Mouse (Mus musculus) heart, adult 2 months (tissue): ENCODE data around the gene Cux2.

ENCODE experiments used
- CTCF ChIP-seq: fragments of 200-600 bp; IDR thresholded peaks from 2 replicates; pipeline ENCODE4 v1.8.1; 2022; ENCODE audit warnings: antibody characterized with exemption, mild to moderate bottlenecking, moderate library complexity
- POLR2A ChIP-seq: fragments of 200-500 bp; IDR thresholded peaks from 2 replicates; pipeline ENCODE4 v1.6.1; 2011; ENCODE audit warnings: mild to moderate bottlenecking, low read depth, low read length, control low read depth; ENCODE audit not compliant: insufficient read depth

DNA sequence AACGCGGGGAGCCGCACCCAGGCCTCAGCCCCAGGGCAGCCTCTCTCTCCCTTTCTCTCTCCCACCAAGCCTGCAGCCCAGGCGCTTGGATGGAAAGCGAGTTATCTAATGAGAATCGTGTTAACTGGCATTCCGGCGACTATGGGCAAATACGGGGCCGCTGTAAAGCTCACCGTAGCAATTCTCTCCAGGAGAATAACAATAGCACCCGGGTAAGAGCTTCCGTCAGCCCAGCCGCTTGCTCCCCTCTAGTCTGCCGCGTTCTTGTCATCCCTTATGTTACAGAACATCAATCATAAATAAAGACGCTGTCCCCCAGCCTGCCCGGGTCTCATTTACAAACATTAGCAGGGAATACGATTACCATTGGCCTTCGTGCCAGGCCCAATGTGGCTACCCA, 1.6 kb downstream of the Cux2 start:
- TF ChIP-seq CTCF (no peak), POLR2A (no peak)
